Mouse (Mus musculus) midbrain, embryonic 11.5 days (tissue): Measurements from ENCODE around the gene Slc13a2. TPM values are rescaled to one million over a fixed set of nuclear protein-coding genes. Genes with fewer than 3 reads are reported as not detected.

Source experiments
- ATAC-seq: fragments of 200-750 bp; cut with Nextera tagmentation; 2 replicates; pipeline ENCODE4 v1.8.0; 2017; ENCODE audit warnings: moderate TSS enrichment, moderate library complexity; ENCODE audit not compliant: low FRiP score
- DNase-seq: peaks from one replicate; pipeline ENCODE4 v3.0.0; 2015; ENCODE audit warnings: low spot score; ENCODE audit errors: missing footprints
- H3K27ac ChIP-seq: fragments of 300-500 bp; sonication (generic); 2 replicates; pipeline ENCODE4 v1.5.1; 2014; ENCODE audit warnings: low read depth, low read length
- H3K27me3 ChIP-seq: fragments of 300-500 bp; sonication (generic); 2 replicates; pipeline ENCODE4 v1.6.1; 2014; ENCODE audit warnings: mild to moderate bottlenecking, low read length, moderate library complexity, mixed read lengths; ENCODE audit not compliant: control insufficient read depth, insufficient read depth
- H3K36me3 ChIP-seq: fragments of 300-500 bp; sonication (generic); 2 replicates; pipeline ENCODE4 v1.6.1; 2014; ENCODE audit warnings: mild to moderate bottlenecking, low read length, moderate library complexity, mixed read lengths; ENCODE audit not compliant: control insufficient read depth, insufficient read depth
- H3K4me1 ChIP-seq: fragments of 300-500 bp; sonication (generic); 2 replicates; pipeline ENCODE4 v1.6.1; 2014; ENCODE audit warnings: low read length; ENCODE audit not compliant: control insufficient read depth, insufficient read depth
- H3K4me2 ChIP-seq: fragments of 300-500 bp; sonication (generic); 2 replicates; pipeline ENCODE4 v1.6.1; 2014; ENCODE audit warnings: mild to moderate bottlenecking, moderate library complexity
- H3K4me3 ChIP-seq: fragments of 300-500 bp; sonication (generic); 2 replicates; pipeline ENCODE4 v1.5.1; 2014; ENCODE audit warnings: low read depth, low read length
- H3K9ac ChIP-seq: fragments of 300-500 bp; sonication (generic); 2 replicates; pipeline ENCODE4 v1.6.1; 2014; ENCODE audit warnings: low read length
- H3K9me3 ChIP-seq: fragments of 300-500 bp; sonication (generic); 2 replicates; pipeline ENCODE4 v1.6.1; 2016; ENCODE audit warnings: low read length; ENCODE audit not compliant: control insufficient read depth
- WGBS: fragments of 180-500 bp; shearing (Covaris S2); extraction: QIAGEN DNeasy Blood & Tissue Kit; methylation state at CpG from one replicate; pipeline ENCODE4 v1.1.7; 2014; 5-methylcytosine and 5-hydroxymethylcytosine counted together
- polyA plus RNA-seq: library from polyadenylated mRNA; unstranded; fragments of >200 nt; fragmentation: Nextera tagmentation; extraction: Ambion mirVana; gene quantifications from 2 replicates; pipeline ENCODE4 v1.2.1, GENCODE M21; 2014

Slc13a2 gene
- polyA plus RNA-seq, 1 experiment from 2014 or later: not detected

- DNase-seq (no peak), ATAC-seq (no peak)
- Histone ChIP-seq H3K4me3 (no peak overlapping the region), H3K36me3 (no peaks in the 10 kb centered on the region), H3K4me2 (no peak overlapping the region), H3K27me3 (no peaks in the 10 kb centered on the region), H3K9me3 (no peaks in the 10 kb centered on the region), H3K4me1 (no peaks in the 10 kb centered on the region), H3K27ac (no peak overlapping the region), H3K9ac (no peak overlapping the region)
- WGBS: 75% methylated on average over 2 of the region's 2 CpGs
Observed at GRCm38 (mm10) chr11:78424352-78424751, 2.3 kb upstream of the Slc13a2 start.

DNA sequence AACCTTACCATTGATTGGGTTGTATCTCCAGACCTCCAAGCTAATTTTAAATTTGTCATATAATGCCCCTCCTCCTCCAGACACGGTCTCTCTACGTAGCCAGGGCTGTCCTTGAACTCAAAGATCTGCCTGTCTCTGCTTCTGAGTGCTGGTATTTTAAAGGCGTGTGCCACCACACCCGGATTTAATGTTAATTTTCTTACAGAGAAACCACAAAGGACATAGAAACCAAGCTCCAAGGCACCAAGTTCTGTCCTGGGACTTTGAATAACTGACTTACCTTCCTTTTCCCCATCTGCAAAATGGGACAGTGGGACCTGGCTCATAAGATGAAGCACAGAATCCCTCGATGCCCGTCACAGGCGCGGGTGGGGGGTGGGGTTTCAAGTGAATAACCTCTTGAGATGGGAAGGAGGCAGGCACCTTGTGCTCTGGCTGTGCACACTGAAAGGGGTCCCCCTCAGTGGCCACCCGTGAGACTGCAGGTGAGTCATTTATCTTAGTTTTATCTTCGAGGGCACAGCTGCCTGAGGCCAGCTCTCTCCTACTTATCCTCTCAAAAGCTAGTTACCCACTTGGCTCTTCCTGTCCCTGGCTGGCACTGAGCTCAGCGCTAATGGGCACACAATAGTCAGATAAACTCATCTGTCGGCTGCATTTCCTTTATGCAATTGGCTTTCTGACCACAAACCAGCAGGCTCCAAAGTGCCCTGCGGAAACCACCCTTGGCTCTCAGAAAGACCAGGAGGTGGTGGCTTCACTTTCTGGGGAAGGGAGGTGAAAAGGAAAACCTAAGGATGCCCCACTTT, 612 bp downstream of the Slc13a2 start:
- ATAC-seq (no peak), DNase-seq (no peak)
- H3K9ac ChIP-seq: no peak overlapping the region
- H3K9me3 ChIP-seq: no peaks in the 10 kb centered on the region
- no peak overlapping the region for H3K4me3 ChIP-seq
- H3K4me2 ChIP-seq: no peak overlapping the region
- WGBS: 72% methylated on average over 13 of the region's 13 CpGs
- no peaks in the 10 kb centered on the region for H3K36me3 ChIP-seq
- no peaks in the 10 kb centered on the region for H3K27me3 ChIP-seq
- no peak overlapping the region for H3K27ac ChIP-seq
- no peaks in the 10 kb centered on the region for H3K4me1 ChIP-seq

GRCm38 (mm10) chr11:78420263-78420889, 1.6 kb downstream of the Slc13a2 start:
- Histone ChIP-seq H3K9ac (no peak overlapping the region), H3K4me1 (no peaks in the 10 kb centered on the region), H3K9me3 (no peaks in the 10 kb centered on the region), H3K4me3 (no peak overlapping the region), H3K4me2 (no peak overlapping the region), H3K27ac (no peak overlapping the region), H3K27me3 (no peaks in the 10 kb centered on the region), H3K36me3 (no peaks in the 10 kb centered on the region)
- DNase-seq: no peak
- 82% methylated on average over 12 of the region's 12 CpGs for WGBS
- no peak for ATAC-seq

DNA sequence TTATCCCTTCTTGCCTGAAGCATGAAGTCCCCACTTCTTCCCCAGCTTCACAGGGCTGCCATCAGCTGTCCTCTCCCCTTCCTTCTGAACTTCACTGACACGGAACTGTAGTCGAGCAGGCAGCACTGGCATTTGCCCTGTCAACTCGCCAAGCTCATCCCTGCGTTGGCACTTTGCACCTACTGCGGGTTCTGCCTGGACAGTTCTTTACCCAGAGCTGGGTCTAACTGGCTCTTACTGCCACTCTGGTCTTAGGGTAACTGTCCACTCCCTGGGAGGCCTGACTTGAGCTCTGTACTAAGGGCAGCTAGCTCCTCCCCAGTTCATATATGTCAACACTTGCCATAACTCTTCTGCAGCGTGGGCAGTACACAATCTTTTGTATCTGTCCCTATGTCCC, 5.2 kb downstream of the Slc13a2 start:
- DNase-seq (no peak), ATAC-seq (no peak)
- Histone ChIP-seq H3K36me3 (no peaks in the 10 kb centered on the region), H3K9ac (no peak overlapping the region), H3K4me3 (no peak overlapping the region), H3K9me3 (no peaks in the 10 kb centered on the region), H3K27me3 (no peaks in the 10 kb centered on the region), H3K4me1 (no peaks in the 10 kb centered on the region), H3K27ac (no peak overlapping the region), H3K4me2 (no peak overlapping the region)
- 85% methylated on average over 6 of the region's 6 CpGs for WGBS

- Histone ChIP-seq H3K4me2 (no peak overlapping the region), H3K27ac (no peak overlapping the region), H3K27me3 (no peaks in the 10 kb centered on the region), H3K36me3 (no peaks in the 10 kb centered on the region), H3K9me3 (no peaks in the 10 kb centered on the region), H3K4me1 (no peaks in the 10 kb centered on the region), H3K9ac (no peak overlapping the region), H3K4me3 (no peak overlapping the region)
- ATAC-seq (no peak), DNase-seq (no peak)
- 76% methylated on average over 6 of the region's 6 CpGs for WGBS
Observed at GRCm38 (mm10) chr11:78412861-78413260, 9.2 kb downstream of the Slc13a2 start.

DNA sequence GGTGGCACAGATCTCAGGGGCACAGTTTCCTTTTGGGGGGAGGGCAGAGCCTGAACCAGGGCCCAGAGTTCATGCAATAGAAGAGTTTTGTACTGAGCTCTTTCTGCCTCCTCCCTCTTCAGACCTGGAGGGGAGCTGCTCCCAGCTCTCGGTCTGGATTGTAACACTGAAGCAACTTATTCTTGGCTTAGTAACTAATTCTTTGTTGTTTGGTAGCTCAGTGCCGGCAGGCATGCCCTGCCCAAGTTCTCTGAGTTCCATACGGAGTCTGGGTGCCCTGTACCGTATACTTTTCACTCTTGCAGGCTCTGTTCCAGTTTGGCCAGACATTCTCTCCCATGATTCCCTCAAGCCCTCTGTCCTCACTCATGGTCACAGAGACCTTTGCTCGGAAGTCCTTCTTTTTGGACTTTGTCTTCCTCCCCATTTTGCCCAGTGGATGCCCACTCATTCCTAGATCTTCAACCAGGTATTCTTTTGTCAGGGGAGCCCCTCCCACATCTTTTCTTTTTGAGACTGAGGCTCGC, 9.6 kb downstream of the Slc13a2 start:
- H3K4me3 ChIP-seq: no peak overlapping the region
- no peak overlapping the region for H3K27ac ChIP-seq
- ATAC-seq (no peak), DNase-seq (peak; percentile 19)
- no peaks in the 10 kb centered on the region for H3K4me1 ChIP-seq
- WGBS: 82% methylated on average over 6 of the region's 6 CpGs
- H3K9me3 ChIP-seq: no peaks in the 10 kb centered on the region
- H3K4me2 ChIP-seq: no peak overlapping the region
- H3K27me3 ChIP-seq: no peaks in the 10 kb centered on the region
- H3K36me3 ChIP-seq: no peaks in the 10 kb centered on the region
- H3K9ac ChIP-seq: no peak overlapping the region

DNA sequence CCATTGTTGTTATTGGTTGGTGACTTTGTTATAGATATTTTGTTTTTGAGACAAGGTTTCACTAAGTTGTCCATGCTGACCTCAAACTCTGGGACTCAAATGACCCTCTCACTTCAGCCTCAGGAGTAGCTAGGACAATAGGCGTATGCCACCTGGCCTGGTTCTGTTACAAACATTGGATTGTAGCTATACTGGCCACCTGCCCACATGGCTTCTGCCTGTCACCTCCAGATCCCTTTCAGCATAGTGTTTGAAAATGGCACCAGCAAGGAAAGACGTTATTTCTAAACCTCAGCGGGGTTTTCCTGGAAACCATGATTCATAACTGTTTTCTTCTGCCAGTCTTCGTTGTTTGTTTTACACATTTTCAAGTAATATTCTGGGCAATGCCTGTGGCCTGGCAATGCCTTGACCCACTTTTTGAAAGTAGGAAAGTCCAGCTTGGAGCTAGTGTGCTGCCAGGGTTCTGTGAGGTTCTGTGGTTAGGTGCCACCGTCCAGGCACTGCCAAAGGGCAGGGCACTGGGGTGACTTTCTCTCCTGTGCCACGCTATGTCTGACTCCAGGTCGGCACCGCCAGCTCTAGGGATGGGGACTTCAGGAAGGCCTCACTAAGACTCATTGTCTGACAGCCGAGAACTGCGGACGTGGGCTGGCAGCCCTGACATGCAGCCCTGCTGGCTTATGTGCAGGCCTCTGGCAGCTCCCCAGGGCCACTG, 10.3 kb downstream of the Slc13a2 start:
- Histone ChIP-seq H3K4me2 (no peak overlapping the region), H3K9ac (no peak overlapping the region), H3K9me3 (no peaks in the 10 kb centered on the region), H3K4me1 (no peaks in the 10 kb centered on the region), H3K27me3 (no peaks in the 10 kb centered on the region), H3K27ac (no peak overlapping the region), H3K36me3 (no peaks in the 10 kb centered on the region), H3K4me3 (no peak overlapping the region)
- ATAC-seq (no peak), DNase-seq (peak; percentile 70)
- WGBS: 79% methylated on average over 11 of the region's 11 CpGs

DNA sequence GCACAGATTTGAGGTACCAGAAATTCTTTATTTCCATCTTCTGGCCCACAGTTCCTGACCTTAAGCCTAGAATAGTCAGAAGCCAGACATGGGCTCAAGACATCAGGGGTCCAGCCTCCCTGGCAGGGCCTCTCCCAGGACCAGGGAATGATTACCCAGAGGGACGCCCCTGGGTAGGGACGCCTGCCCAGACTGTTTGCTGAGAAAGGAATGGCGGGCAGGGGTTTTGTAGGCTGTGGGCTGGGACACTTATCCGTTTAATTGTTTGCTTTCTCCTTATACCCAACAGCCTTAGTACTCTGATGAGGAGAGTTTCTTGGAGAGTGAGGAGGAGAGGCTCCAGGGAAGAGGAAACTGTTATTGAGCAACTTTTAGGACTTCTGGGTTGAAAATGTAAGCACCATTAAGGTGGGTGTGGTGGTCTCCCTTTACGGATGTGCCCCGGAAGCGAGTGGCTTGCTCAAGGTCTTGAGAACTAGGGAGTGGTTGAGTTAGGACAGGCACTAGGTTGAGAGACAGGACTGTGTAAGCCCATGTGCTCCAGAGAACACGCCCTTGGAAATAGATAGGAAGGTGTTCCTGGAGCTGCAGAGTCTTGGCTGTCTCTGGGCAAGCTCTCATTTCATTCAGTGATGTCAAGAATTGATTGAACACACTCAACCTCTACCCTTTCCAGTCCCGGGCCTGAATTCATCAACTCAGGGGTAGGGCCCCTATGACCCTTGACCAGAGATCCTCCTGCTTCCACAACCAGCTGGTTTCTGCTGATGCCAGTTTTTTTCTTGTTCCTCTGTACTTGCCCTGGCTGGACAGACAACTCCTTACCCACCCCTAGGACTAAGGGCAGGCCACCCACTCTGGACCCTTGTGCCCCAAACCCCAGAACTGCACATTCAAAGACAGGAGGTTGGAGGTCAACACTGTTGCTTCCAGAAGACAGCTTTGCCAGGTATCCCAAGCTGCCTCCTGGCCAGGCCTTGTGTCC, 13.5 kb downstream of the Slc13a2 start:
- H3K4me1 ChIP-seq: no peaks in the 10 kb centered on the region
- ATAC-seq (no peak), DNase-seq (peak; percentile 53)
- no peaks in the 10 kb centered on the region for H3K27me3 ChIP-seq
- no peaks in the 10 kb centered on the region for H3K9me3 ChIP-seq
- WGBS: 84% methylated on average over 9 of the region's 9 CpGs
- no peak overlapping the region for H3K27ac ChIP-seq
- H3K4me3 ChIP-seq: no peak overlapping the region
- no peaks in the 10 kb centered on the region for H3K36me3 ChIP-seq
- H3K4me2 ChIP-seq: no peak overlapping the region
- no peak overlapping the region for H3K9ac ChIP-seq
